Mouse (Mus musculus): ENCODE data around the gene Slc38a4. TPM values are rescaled to one million over a fixed set of nuclear protein-coding genes. Genes with fewer than 3 reads are reported as not detected.
A peak's percentile ranks its signal among the peaks of the same experiment; 100 is the strongest.

The Slc38a4 gene
- polyA plus RNA-seq, 1 experiment from 2014 or later = 53.5 TPM

GRCm38 (mm10) chr15:97002752-97003151, 53.0 kb downstream of the Slc38a4 start:
- Histone ChIP-seq H3K4me2 (ENCODE audit: low read depth) (no peak overlapping the region; the same call in 1 of the 2 replicates), H3K9ac (ENCODE audit: low read length) (no peak overlapping the region), H3K9me3 (ENCODE audit: control insufficient read depth, low read length) (no peaks in the 10 kb centered on the region), H3K4me1 (ENCODE audit: control insufficient read depth, insufficient read depth, low read length) (no peaks in the 10 kb centered on the region), H3K27me3 (ENCODE audit: control insufficient read depth, insufficient read depth, low read length) (no peaks in the 10 kb centered on the region), H3K27ac (ENCODE audit: low read depth, low read length) (no peak overlapping the region), H3K36me3 (ENCODE audit: control insufficient read depth, insufficient read depth, low read length) (no peaks in the 10 kb centered on the region), H3K4me3 (ENCODE audit: low read depth, low read length) (no peak overlapping the region)
- ATAC-seq (ENCODE audit: insufficient read depth, low FRiP score, low TSS enrichment) (no peak), DNase-seq (ENCODE audit: low spot score) (no peak)
- WGBS = 67% methylated on average over 12 of the region's 12 CpGs

- DNase-seq (ENCODE audit: low spot score) (no peak), ATAC-seq (ENCODE audit: insufficient read depth, low FRiP score, low TSS enrichment) (no peak)
- 88% methylated on average over 7 of the region's 7 CpGs for WGBS
- H3K36me3 ChIP-seq (ENCODE audit: control insufficient read depth, insufficient read depth, low read length) = no peaks in the 10 kb centered on the region
- H3K27ac ChIP-seq (ENCODE audit: low read depth, low read length) = 0 out of 2 replicates have a peak overlapping the region, but pooled peaks have one; percentile 72
- no peak overlapping the region for H3K4me3 ChIP-seq (ENCODE audit: low read depth, low read length)
- H3K4me1 ChIP-seq (ENCODE audit: control insufficient read depth, insufficient read depth, low read length) = no peaks in the 10 kb centered on the region
- no peak overlapping the region for H3K9ac ChIP-seq (ENCODE audit: low read length)
- H3K4me2 ChIP-seq (ENCODE audit: low read depth) = no peak overlapping the region
- H3K9me3 ChIP-seq (ENCODE audit: control insufficient read depth, low read length) = no peaks in the 10 kb centered on the region
- H3K27me3 ChIP-seq (ENCODE audit: control insufficient read depth, insufficient read depth, low read length) = no peaks in the 10 kb centered on the region
Observed at GRCm38 (mm10) chr15:97001886-97002285, 53.9 kb downstream of the Slc38a4 start.

GRCm38 (mm10) chr15:97001416-97001815, 54.3 kb downstream of the Slc38a4 start:
- DNase-seq (ENCODE audit: low spot score) (no peak), ATAC-seq (ENCODE audit: insufficient read depth, low FRiP score, low TSS enrichment) (no peak)
- Histone ChIP-seq H3K9ac (ENCODE audit: low read length) (no peak overlapping the region), H3K4me2 (ENCODE audit: low read depth) (no peak overlapping the region), H3K36me3 (ENCODE audit: control insufficient read depth, insufficient read depth, low read length) (no peaks in the 10 kb centered on the region), H3K27ac (ENCODE audit: low read depth, low read length) (peak overlapping the region; percentile 72), H3K4me1 (ENCODE audit: control insufficient read depth, insufficient read depth, low read length) (no peaks in the 10 kb centered on the region), H3K4me3 (ENCODE audit: low read depth, low read length) (no peak overlapping the region), H3K27me3 (ENCODE audit: control insufficient read depth, insufficient read depth, low read length) (no peaks in the 10 kb centered on the region), H3K9me3 (ENCODE audit: control insufficient read depth, low read length) (no peaks in the 10 kb centered on the region)
- 51% methylated on average over 12 of the region's 12 CpGs for WGBS

- H3K27ac ChIP-seq (ENCODE audit: low read depth, low read length) = peak overlapping the region; percentile 72
- WGBS = 50% methylated on average over 17 of the region's 17 CpGs
Observed at GRCm38 (mm10) chr15:97000319-97001251, 55.2 kb downstream of the Slc38a4 start.

GRCm38 (mm10) chr15:96999401-96999800, 56.4 kb downstream of the Slc38a4 start:
- 88% methylated on average over 12 of the region's 12 CpGs for WGBS
- DNase-seq (ENCODE audit: low spot score) = no peak

More at GRCm38 (mm10) chr15:97000319-97001251, 55.2 kb downstream of the Slc38a4 start:
- H3K4me1 ChIP-seq (ENCODE audit: control insufficient read depth, insufficient read depth, low read length) = no peaks in the 10 kb centered on the region
- H3K27me3 ChIP-seq (ENCODE audit: control insufficient read depth, insufficient read depth, low read length) = no peaks in the 10 kb centered on the region
- H3K4me3 ChIP-seq (ENCODE audit: low read depth, low read length) = no peak overlapping the region
- ATAC-seq (ENCODE audit: insufficient read depth, low FRiP score, low TSS enrichment) (no peak), DNase-seq (ENCODE audit: low spot score) (peak; percentile 24)
- H3K9ac ChIP-seq (ENCODE audit: low read length) = no peak overlapping the region
- H3K36me3 ChIP-seq (ENCODE audit: control insufficient read depth, insufficient read depth, low read length) = no peaks in the 10 kb centered on the region
- H3K9me3 ChIP-seq (ENCODE audit: control insufficient read depth, low read length) = no peaks in the 10 kb centered on the region
- no peak overlapping the region for H3K4me2 ChIP-seq (ENCODE audit: low read depth)

GRCm38 (mm10) chr15:96985618-96986017, 70.1 kb downstream of the Slc38a4 start:
- H3K4me1 ChIP-seq (ENCODE audit: control insufficient read depth, insufficient read depth, low read length) = no peaks in the 10 kb centered on the region
- H3K9ac ChIP-seq (ENCODE audit: low read length) = no peak overlapping the region
- no peak for ATAC-seq (ENCODE audit: insufficient read depth, low FRiP score, low TSS enrichment)
- H3K27me3 ChIP-seq (ENCODE audit: control insufficient read depth, insufficient read depth, low read length) = no peaks in the 10 kb centered on the region
- no peaks in the 10 kb centered on the region for H3K9me3 ChIP-seq (ENCODE audit: control insufficient read depth, low read length)
- no peak overlapping the region for H3K27ac ChIP-seq (ENCODE audit: low read depth, low read length)
- H3K4me2 ChIP-seq (ENCODE audit: low read depth) = no peak overlapping the region
- no peak for DNase-seq (ENCODE audit: low spot score)
- H3K4me3 ChIP-seq (ENCODE audit: low read depth, low read length) = no peak overlapping the region
- 78% methylated on average over 8 of the region's 8 CpGs for WGBS
- H3K36me3 ChIP-seq (ENCODE audit: control insufficient read depth, insufficient read depth, low read length) = no peaks in the 10 kb centered on the region

More at GRCm38 (mm10) chr15:96999401-96999800, 56.4 kb downstream of the Slc38a4 start:
- no peak overlapping the region for H3K4me2 ChIP-seq (ENCODE audit: low read depth)
- H3K27me3 ChIP-seq (ENCODE audit: control insufficient read depth, insufficient read depth, low read length) = no peaks in the 10 kb centered on the region
- no peaks in the 10 kb centered on the region for H3K9me3 ChIP-seq (ENCODE audit: control insufficient read depth, low read length)
- no peaks in the 10 kb centered on the region for H3K36me3 ChIP-seq (ENCODE audit: control insufficient read depth, insufficient read depth, low read length)
- H3K27ac ChIP-seq (ENCODE audit: low read depth, low read length) = no peak overlapping the region
- ATAC-seq (ENCODE audit: insufficient read depth, low FRiP score, low TSS enrichment) = no peak
- no peaks in the 10 kb centered on the region for H3K4me1 ChIP-seq (ENCODE audit: control insufficient read depth, insufficient read depth, low read length)
- H3K9ac ChIP-seq (ENCODE audit: low read length) = no peak overlapping the region
- H3K4me3 ChIP-seq (ENCODE audit: low read depth, low read length) = no peak overlapping the region

- H3K9ac ChIP-seq (ENCODE audit: low read length) = no peak overlapping the region
- ATAC-seq (ENCODE audit: insufficient read depth, low FRiP score, low TSS enrichment) = no peak
- WGBS = 92% methylated on average over 13 of the region's 13 CpGs
- no peaks in the 10 kb centered on the region for H3K9me3 ChIP-seq (ENCODE audit: control insufficient read depth, low read length)
- no peaks in the 10 kb centered on the region for H3K27me3 ChIP-seq (ENCODE audit: control insufficient read depth, insufficient read depth, low read length)
- H3K4me3 ChIP-seq (ENCODE audit: low read depth, low read length) = no peak overlapping the region
- H3K36me3 ChIP-seq (ENCODE audit: control insufficient read depth, insufficient read depth, low read length) = no peaks in the 10 kb centered on the region
- DNase-seq (ENCODE audit: low spot score) = no peak
- H3K4me2 ChIP-seq (ENCODE audit: low read depth) = no peak overlapping the region
- H3K27ac ChIP-seq (ENCODE audit: low read depth, low read length) = no peak overlapping the region
- no peaks in the 10 kb centered on the region for H3K4me1 ChIP-seq (ENCODE audit: control insufficient read depth, insufficient read depth, low read length)
Observed at GRCm38 (mm10) chr15:96983581-96984330, 72.0 kb downstream of the Slc38a4 start.

GRCm38 (mm10) chr15:96975125-96975524, 80.6 kb downstream of the Slc38a4 start:
- H3K4me1 ChIP-seq (ENCODE audit: control insufficient read depth, insufficient read depth, low read length) = no peaks in the 10 kb centered on the region
- H3K27ac ChIP-seq (ENCODE audit: low read depth, low read length) = no peak overlapping the region
- DNase-seq (ENCODE audit: low spot score) (no peak), ATAC-seq (ENCODE audit: insufficient read depth, low FRiP score, low TSS enrichment) (no peak)
- WGBS = 83% methylated on average over 9 of the region's 9 CpGs
- H3K27me3 ChIP-seq (ENCODE audit: control insufficient read depth, insufficient read depth, low read length) = no peaks in the 10 kb centered on the region
- no peak overlapping the region for H3K9ac ChIP-seq (ENCODE audit: low read length)
- H3K9me3 ChIP-seq (ENCODE audit: control insufficient read depth, low read length) = no peaks in the 10 kb centered on the region
- no peaks in the 10 kb centered on the region for H3K36me3 ChIP-seq (ENCODE audit: control insufficient read depth, insufficient read depth, low read length)
- no peak overlapping the region for H3K4me3 ChIP-seq (ENCODE audit: low read depth, low read length)
- no peak overlapping the region for H3K4me2 ChIP-seq (ENCODE audit: low read depth)

Data from neural tube, embryonic 11.5 days (tissue).